Mouse (Mus musculus) ES-E14 (cell line): ENCODE results near the gene Npr3. TPM values are rescaled to one million over a fixed set of nuclear protein-coding genes. Genes with fewer than 3 reads are reported as not detected.
"Not testable (repeated sequence)": the region's sequence is repeated elsewhere in the genome, so short reads cannot be mapped to it uniquely, and the experiment has no call there.

Experiments
- DNase-seq: peaks from one replicate; pipeline ENCODE4 v3.0.0-alpha.2; 2013; ENCODE audit warnings: low read depth, low spot score
- H3K27ac ChIP-seq: 2 replicates; pipeline ENCODE4 v1.5.1; 2012; ENCODE audit warnings: low read depth, mild to moderate bottlenecking, low read length, moderate library complexity, mixed read lengths; ENCODE audit not compliant: poor library complexity, insufficient read depth, severe bottlenecking
- H3K36me3 ChIP-seq: 2 replicates; pipeline ENCODE4 v1.6.1; 2012; ENCODE audit warnings: mild to moderate bottlenecking, low read length, moderate library complexity, mixed read lengths; ENCODE audit not compliant: control insufficient read depth, poor library complexity, insufficient read depth, severe bottlenecking
- H3K4me1 ChIP-seq, 2 experiments: fragments of 150-350 bp in 1 of 2; sonication (generic) in 1 of 2; 2 replicates each; pipeline ENCODE4 v1.6.1; 2012; ENCODE audit warnings: low read length in 2 of 2, mild to moderate bottlenecking in 1 of 2, mixed read lengths in 1 of 2; ENCODE audit not compliant: control insufficient read depth in 2 of 2, insufficient read depth in 2 of 2, poor library complexity in 1 of 2
- H3K4me3 ChIP-seq, 2 experiments: fragments of 150-350 bp in 1 of 2; sonication (generic) in 1 of 2; 2 replicates each; pipeline ENCODE4 v1.5.1; 2012; ENCODE audit warnings: low read length in 2 of 2, low read depth in 1 of 2, mild to moderate bottlenecking in 1 of 2, mixed read lengths in 1 of 2; ENCODE audit not compliant: insufficient read depth in 1 of 2, poor library complexity in 1 of 2, severe bottlenecking in 1 of 2
- H3K9ac ChIP-seq: 2 replicates; pipeline ENCODE4 v1.6.1; 2012; ENCODE audit warnings: low read depth, mild to moderate bottlenecking, low read length, mixed read lengths; ENCODE audit not compliant: poor library complexity, insufficient read depth, severe bottlenecking
- H3K9me3 ChIP-seq: fragments of 150-350 bp; sonication (generic); 2 replicates; pipeline ENCODE4 v1.6.1; 2012; ENCODE audit warnings: low read depth, mild to moderate bottlenecking, low read length; ENCODE audit not compliant: control insufficient read depth, insufficient read depth
- CHD2 ChIP-seq: IDR thresholded peaks from 2 replicates; pipeline ENCODE4 v1.6.1; 2014; ENCODE audit warnings: mild to moderate bottlenecking, low read depth, low read length, inconsistent platforms
- HCFC1 ChIP-seq: IDR thresholded peaks from 2 replicates; pipeline ENCODE4 v1.6.1; 2012; ENCODE audit warnings: low read length, inconsistent platforms, borderline replicate concordance; ENCODE audit not compliant: insufficient read depth
- MAFK ChIP-seq: IDR thresholded peaks from 2 replicates; pipeline ENCODE4 v1.6.1; 2014; ENCODE audit warnings: mild to moderate bottlenecking, low read depth, low read length, inconsistent platforms; ENCODE audit not compliant: insufficient read depth
- ZC3H11A ChIP-seq: IDR thresholded peaks from 2 replicates; pipeline ENCODE4 v1.6.1; 2012; ENCODE audit warnings: low read depth, mild to moderate bottlenecking, inconsistent platforms, low read length, borderline replicate concordance
- ZNF384 ChIP-seq: IDR thresholded peaks from 2 replicates; pipeline ENCODE4 v1.6.1; 2012; ENCODE audit warnings: low read depth, low read length, inconsistent platforms
- in situ Hi-C, 2 experiments: fragments of 600-800 bp; cut with MboI; formaldehyde crosslinking; loops; one replicate each; pipeline ENCODE4 v1.15.1; 2025; ENCODE audit warnings: low sequenced_read_pairs in 2 of 2, inconsistent platforms in 1 of 2; ENCODE audit not compliant: unreplicated experiment in 2 of 2
- total RNA-seq: library from RNA; depleted of rRNA; stranded (reverse); fragments of 300-350 nt; gene quantifications from 2 replicates; pipeline ENCODE4 v1.2.3, GENCODE M21; 2012

Gene Npr3
- total RNA-seq, 1 experiment = 3.4 TPM

GRCm38 (mm10) chr15:11845204-11846062, 61.7 kb downstream of the Npr3 start:
- no peak for DNase-seq
- Histone ChIP-seq H3K9me3 (no peaks in the 10 kb centered on the region), H3K9ac (no peak overlapping the region), H3K36me3 (no peaks in the 10 kb centered on the region), H3K27ac (no peak overlapping the region), H3K4me3 (no peak overlapping the region), H3K4me1 (0 out of 4 replicates have a peak, but pooled peaks cover 0 to 2% of the 10 kb centered on the region in 2 experiments)
- no peak for TF ChIP-seq MAFK
- TF ChIP-seq ZNF384 = no peak
- no peak for TF ChIP-seq HCFC1
- TF ChIP-seq ZC3H11A = no peak
- no peak for TF ChIP-seq CHD2
- in situ Hi-C loops = no loop called here

DNA sequence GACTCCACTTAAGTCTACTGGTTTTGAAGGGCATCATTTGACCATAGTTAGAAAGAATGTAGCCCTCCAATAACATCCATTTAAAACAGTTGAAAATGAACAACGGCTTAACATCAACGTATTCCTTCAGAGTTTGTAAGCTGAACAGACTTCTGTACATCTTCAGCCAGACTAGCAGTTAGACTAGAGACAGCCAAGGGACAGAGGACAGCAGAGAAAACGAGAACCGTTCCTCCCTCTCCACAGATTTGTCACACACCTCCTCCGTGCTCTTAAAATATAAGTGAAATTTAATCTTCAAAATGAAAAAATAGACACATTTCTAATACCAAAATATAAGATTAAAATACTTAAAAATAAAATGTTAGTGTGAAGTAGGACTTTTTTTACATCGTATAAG, 63.0 kb downstream of the Npr3 start:
- no peaks in the 10 kb centered on the region for H3K36me3 ChIP-seq
- TF ChIP-seq CHD2 (no peak), HCFC1 (no peak), ZC3H11A (no peak), ZNF384 (no peak), MAFK (no peak)
- no peak overlapping the region for H3K27ac ChIP-seq
- no peaks in the 10 kb centered on the region for H3K9me3 ChIP-seq
- no peak overlapping the region for H3K4me3 ChIP-seq
- 0 out of 4 replicates have a peak, but pooled peaks cover 0 to 2% of the 10 kb centered on the region in 2 experiments for H3K4me1 ChIP-seq
- in situ Hi-C loops = no loop called here
- H3K9ac ChIP-seq = no peak overlapping the region
- DNase-seq = no peak

DNA sequence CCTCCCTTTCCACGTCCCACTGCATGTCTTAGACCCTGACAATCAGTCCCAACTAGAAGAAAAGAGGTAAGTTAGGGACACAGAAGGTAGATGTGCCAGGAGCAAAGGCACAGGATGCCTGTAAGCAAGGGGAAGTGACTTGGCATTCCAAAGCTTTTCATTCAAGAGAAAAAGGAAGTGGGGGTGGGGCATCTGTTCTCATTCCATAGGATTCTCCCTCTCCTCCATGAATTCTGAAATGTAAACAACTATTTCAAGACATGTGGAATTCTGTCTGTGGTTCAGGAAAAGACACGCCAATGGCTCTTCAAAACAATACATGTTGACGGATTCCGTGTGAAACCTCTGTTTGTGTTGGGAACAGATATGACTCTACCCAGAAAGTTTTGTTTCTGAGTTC, 65.3 kb downstream of the Npr3 start:
- 0 out of 4 replicates have a peak, but pooled peaks cover 0 to 2% of the 10 kb centered on the region in 2 experiments for H3K4me1 ChIP-seq
- H3K27ac ChIP-seq = no peak overlapping the region
- in situ Hi-C loops = no loop called here
- H3K9me3 ChIP-seq = no peaks in the 10 kb centered on the region
- no peak overlapping the region for H3K4me3 ChIP-seq
- H3K36me3 ChIP-seq = no peaks in the 10 kb centered on the region
- DNase-seq = no peak
- TF ChIP-seq CHD2 = no peak
- TF ChIP-seq HCFC1 = no peak
- no peak for TF ChIP-seq ZNF384
- no peak for TF ChIP-seq MAFK
- no peak for TF ChIP-seq ZC3H11A
- H3K9ac ChIP-seq = no peak overlapping the region

DNA sequence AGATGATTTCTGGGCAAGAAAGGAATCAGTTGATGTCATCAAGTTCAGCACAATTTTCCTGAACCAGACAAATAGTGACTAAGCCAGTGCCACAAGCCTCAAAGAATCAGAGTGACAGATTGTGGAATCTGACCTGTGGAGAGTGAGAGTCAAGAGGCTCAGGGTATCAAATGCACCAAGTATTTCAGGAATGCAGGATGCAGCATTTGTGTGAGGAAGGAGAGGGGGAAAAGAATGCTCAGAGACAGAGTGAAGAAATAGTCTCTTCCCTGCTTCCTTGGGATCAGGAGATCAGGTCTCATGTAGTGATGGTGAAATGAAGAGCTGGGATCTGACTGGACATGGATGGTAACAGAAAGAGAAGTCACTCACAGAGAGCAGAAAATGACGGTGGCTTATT, 71.2 kb downstream of the Npr3 start:
- no peak overlapping the region for H3K4me3 ChIP-seq
- no peak overlapping the region for H3K27ac ChIP-seq
- H3K36me3 ChIP-seq = no peaks in the 10 kb centered on the region
- no peaks in the 10 kb centered on the region for H3K9me3 ChIP-seq
- in situ Hi-C loops = no loop called here
- TF ChIP-seq CHD2 (no peak), ZC3H11A (no peak), HCFC1 (no peak), MAFK (no peak), ZNF384 (0 out of 2 replicates have a peak, but pooled peaks have one; percentile 62)
- no peaks in the 10 kb centered on the region for H3K4me1 ChIP-seq
- DNase-seq = no peak
- no peak overlapping the region for H3K9ac ChIP-seq

- H3K27ac ChIP-seq, H3K9ac ChIP-seq, H3K4me1 ChIP-seq, in situ Hi-C loops, DNase-seq, H3K4me3 ChIP-seq, H3K9me3 ChIP-seq, H3K36me3 ChIP-seq: not testable (repeated sequence)
These were observed 84.7 kb downstream of the Npr3 start for GRCm38 (mm10) chr15:11822347-11822746.
